Mouse (Mus musculus): Measurements from ENCODE around the gene Celsr3.

DNA sequence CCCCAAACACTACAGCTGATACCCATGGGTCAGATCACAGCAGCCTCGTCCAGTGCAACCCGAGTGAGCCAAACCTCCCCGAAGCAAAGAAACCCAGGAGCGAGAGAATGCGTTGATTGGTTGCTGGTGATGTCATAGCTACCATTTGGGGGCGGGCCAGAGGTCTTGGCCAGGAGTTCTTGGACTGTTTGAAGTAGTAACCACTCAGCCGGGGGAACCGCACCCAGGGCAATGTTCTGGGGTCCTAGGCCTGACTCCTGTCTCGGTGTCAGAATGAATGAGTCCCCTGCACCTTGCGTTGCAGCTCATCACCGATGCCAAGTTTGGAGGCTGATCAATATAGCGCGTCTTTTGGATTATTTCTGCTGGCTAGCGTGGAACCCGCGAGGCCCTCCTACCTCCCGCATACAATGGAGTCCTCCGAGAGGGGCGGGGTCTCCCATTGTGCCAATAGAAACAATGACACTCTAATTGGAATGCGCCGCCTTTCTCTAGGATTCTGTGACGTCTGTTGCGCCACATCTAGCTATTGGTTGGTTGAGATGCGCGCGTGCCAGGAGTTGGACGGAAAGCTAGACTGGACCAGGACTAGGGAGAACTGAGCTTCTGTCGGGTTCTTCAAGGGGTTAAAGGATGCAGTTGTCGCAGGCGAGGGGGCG, 1.2 kb upstream of the Celsr3 start:
- TF ChIP-seq CTCF (IDR thresholded peaks at IDR 0.05; ENCODE audit: low read depth, low read length) (no peak), POLR2A (IDR thresholded peaks at IDR 0.05; ENCODE audit: borderline replicate concordance, low read depth, low read length) (no peak)

All from bone marrow macrophage, adult 2 months (primary cell).